Mouse (Mus musculus) kidney, embryonic 16.5 days (tissue): ENCODE results near the gene Srp68. TPM values are rescaled to one million over a fixed set of nuclear protein-coding genes. Genes with fewer than 3 reads are reported as not detected.

ENCODE experiments used
- polyA plus RNA-seq: library from polyadenylated mRNA; unstranded; fragments of >200 nt; fragmentation: Nextera tagmentation; extraction: Ambion mirVana; gene quantifications from 2 replicates; pipeline ENCODE4 v1.2.1, GENCODE M21; 2015

Srp68 gene
- polyA plus RNA-seq, 1 experiment from 2014 or later, result 96.7 TPM

Other genes starting within 250 kb of the Srp68 start
- gene H3f3b, start 246.3 kb downstream of the Srp68 start, polyA plus RNA-seq, result 1,676 and 1,744 TPM in 2 replicates
- 41.2 and 46.6 TPM in 2 replicates for gene Unk, start 243.9 kb downstream of the Srp68 start, polyA plus RNA-seq
- gene Unc13d, start 196.3 kb downstream of the Srp68 start, polyA plus RNA-seq, result 1.00 and 1.4 TPM in 2 replicates
- 99.4 and 123 TPM in 2 replicates for gene Wbp2, start 187.2 kb downstream of the Srp68 start, polyA plus RNA-seq
- 23.9 and 31.2 TPM in 2 replicates for gene Trim47, start 147.0 kb downstream of the Srp68 start, polyA plus RNA-seq
- 4.9 and 6.3 TPM in 2 replicates for gene Trim65, start 143.1 kb downstream of the Srp68 start, polyA plus RNA-seq
- 119 and 120 TPM in 2 replicates for gene Mrpl38, start 135.3 kb downstream of the Srp68 start, polyA plus RNA-seq
- gene Fbf1, start 106.1 kb downstream of the Srp68 start, polyA plus RNA-seq, result 38.7 and 45.6 TPM in 2 replicates
- gene Ten1, start 75.4 kb downstream of the Srp68 start, polyA plus RNA-seq, result 85.0 and 85.9 TPM in 2 replicates
- 46.1 and 48.8 TPM in 2 replicates for gene Acox1, start 75.2 kb downstream of the Srp68 start, polyA plus RNA-seq
- 3.5 and 4.1 TPM in 2 replicates for gene Evpl, start 36.1 kb downstream of the Srp68 start, polyA plus RNA-seq
- 0.14 and 0.19 TPM in 2 replicates for gene Galr2, start 6.7 kb upstream of the Srp68 start, polyA plus RNA-seq
- 71.5 and 72.5 TPM in 2 replicates for gene Exoc7, start 33.0 kb upstream of the Srp68 start, polyA plus RNA-seq
- gene Foxj1, start 61.2 kb upstream of the Srp68 start, polyA plus RNA-seq, result 2.7 and 3.5 TPM in 2 replicates
- gene Rnf157, start 138.8 kb upstream of the Srp68 start, polyA plus RNA-seq, result 6.1 and 6.8 TPM in 2 replicates
- 51.2 and 51.4 TPM in 2 replicates for gene Ubald2, start 159.9 kb upstream of the Srp68 start, polyA plus RNA-seq
- 0.15 and 0.32 TPM in 2 replicates for gene Qrich2, start 192.0 kb upstream of the Srp68 start, polyA plus RNA-seq
- gene Prpsap1, start 220.0 kb upstream of the Srp68 start, polyA plus RNA-seq, result 217 and 226 TPM in 2 replicates